Mouse (Mus musculus) hindbrain, embryonic 13.5 days (tissue): ENCODE measurements around the gene Atl1. TPM values are rescaled to one million over a fixed set of nuclear protein-coding genes. Genes with fewer than 3 reads are reported as not detected.
A peak's percentile ranks its signal among the peaks of the same experiment; 100 is the strongest.

Source experiments
- ATAC-seq: fragments of 200-750 bp; cut with Nextera tagmentation; 2 replicates; pipeline ENCODE4 v1.8.0; 2017; ENCODE audit warnings: moderate TSS enrichment; ENCODE audit not compliant: low FRiP score
- H3K27ac ChIP-seq: fragments of 300-500 bp; sonication (generic); 2 replicates; pipeline ENCODE4 v1.5.1; 2015; ENCODE audit warnings: inconsistent platforms, mild to moderate bottlenecking, moderate library complexity
- H3K27me3 ChIP-seq: fragments of 300-500 bp; sonication (generic); 2 replicates; pipeline ENCODE4 v1.6.1; 2015; ENCODE audit warnings: mild to moderate bottlenecking, inconsistent platforms
- H3K36me3 ChIP-seq: fragments of 300-500 bp; sonication (generic); 2 replicates; pipeline ENCODE4 v1.6.1; 2015; ENCODE audit warnings: mild to moderate bottlenecking, inconsistent platforms
- H3K4me1 ChIP-seq: fragments of 300-500 bp; sonication (generic); replicated peaks from 2 replicates; pipeline ENCODE4 v1.6.1; 2015; ENCODE audit warnings: inconsistent platforms
- H3K4me2 ChIP-seq: fragments of 300-500 bp; sonication (generic); 2 replicates; pipeline ENCODE4 v1.6.1; 2015; ENCODE audit warnings: inconsistent platforms, mild to moderate bottlenecking, moderate library complexity
- H3K4me3 ChIP-seq: fragments of 300-500 bp; sonication (generic); 2 replicates; pipeline ENCODE4 v1.5.1; 2015; ENCODE audit warnings: mild to moderate bottlenecking, inconsistent platforms
- H3K9ac ChIP-seq: fragments of 300-500 bp; sonication (generic); 2 replicates; pipeline ENCODE4 v1.6.1; 2015; ENCODE audit warnings: mild to moderate bottlenecking, inconsistent platforms
- H3K9me3 ChIP-seq: fragments of 300-500 bp; sonication (generic); 2 replicates; pipeline ENCODE4 v1.6.1; 2016; ENCODE audit warnings: inconsistent platforms
- WGBS: fragments of 180-500 bp; shearing (Covaris S2); methylation state at CpG from one replicate; pipeline ENCODE4 v1.1.7; 2015; 5-methylcytosine and 5-hydroxymethylcytosine counted together
- polyA plus RNA-seq: library from polyadenylated mRNA; unstranded; fragments of >200 nt; fragmentation: Nextera tagmentation; extraction: Ambion mirVana; gene quantifications from 2 replicates; pipeline ENCODE4 v1.2.1, GENCODE M21; 2015

Atl1 gene
- polyA plus RNA-seq, 1 experiment from 2014 or later: 126 TPM

DNA sequence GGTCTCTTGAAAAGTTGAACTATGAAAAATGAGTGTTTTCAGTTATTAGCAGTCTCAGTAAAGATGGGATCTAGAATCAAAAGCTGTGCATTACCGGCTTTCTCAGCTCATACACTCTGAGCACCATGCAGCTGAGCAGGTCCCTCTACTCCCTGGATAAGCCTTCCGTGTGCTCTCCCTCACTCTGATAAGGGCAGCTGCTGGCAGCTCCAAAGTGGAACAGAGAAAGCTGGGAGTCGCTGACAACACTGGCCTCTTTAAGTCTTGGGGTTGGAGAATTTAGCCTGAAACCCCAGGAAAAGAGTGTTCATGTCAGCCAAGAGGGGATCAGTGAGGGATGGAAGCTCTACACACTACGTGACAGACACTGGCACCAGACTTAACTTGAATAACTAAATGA is 33.6 kb upstream of the Atl1 start:
- 97% methylated on average over 4 of the region's 4 CpGs for WGBS
- H3K27ac ChIP-seq: no peak overlapping the region
- no peak for ATAC-seq
- no peak overlapping the region for H3K4me3 ChIP-seq
- no peak overlapping the region for H3K9ac ChIP-seq
- H3K27me3 ChIP-seq: no peaks in the 10 kb centered on the region
- H3K9me3 ChIP-seq: no peaks in the 10 kb centered on the region
- no peak overlapping the region for H3K4me2 ChIP-seq
- no peaks in the 10 kb centered on the region for H3K4me1 ChIP-seq
- peaks cover 16% of the 10 kb centered on the region for H3K36me3 ChIP-seq

- 84% methylated on average over 5 of the region's 5 CpGs for WGBS
- no peaks in the 10 kb centered on the region for H3K27me3 ChIP-seq
- H3K9me3 ChIP-seq: no peaks in the 10 kb centered on the region
- H3K4me2 ChIP-seq: no peak overlapping the region
- ATAC-seq: no peak
- no peak overlapping the region for H3K4me3 ChIP-seq
- H3K27ac ChIP-seq: no peak overlapping the region
- H3K4me1 ChIP-seq: 0 out of 2 replicates have a peak, but pooled peaks cover 3% of the 10 kb centered on the region
- peaks cover 12% of the 10 kb centered on the region for H3K36me3 ChIP-seq
- no peak overlapping the region for H3K9ac ChIP-seq
Observed at GRCm38 (mm10) chr12:69863505-69863904, 28.9 kb upstream of the Atl1 start.

DNA sequence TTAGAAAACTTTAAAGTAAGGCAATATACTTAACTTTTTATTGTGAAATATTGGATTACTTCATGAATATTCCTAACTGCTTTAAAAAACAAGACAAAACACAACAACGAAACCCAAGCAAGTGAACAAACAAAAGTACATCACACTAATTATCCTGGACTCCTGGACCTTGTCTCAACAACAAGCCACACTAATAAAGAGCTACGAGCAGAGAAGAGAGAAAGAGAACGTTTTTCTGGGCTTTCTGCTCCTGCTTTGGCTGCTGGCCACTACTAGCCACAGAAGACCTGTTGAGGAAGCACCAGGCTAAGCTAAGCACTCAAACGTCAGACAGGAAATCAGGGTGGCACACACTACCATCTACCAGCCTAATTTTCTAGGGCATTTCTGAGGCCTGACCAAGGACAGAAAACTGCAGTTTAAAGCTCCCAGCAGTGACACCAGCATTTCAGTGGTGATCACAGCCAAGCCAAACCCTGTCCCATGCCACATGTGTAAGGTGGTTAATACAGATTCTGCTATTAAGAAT is 28.2 kb upstream of the Atl1 start:
- Histone ChIP-seq H3K9me3 (no peaks in the 10 kb centered on the region), H3K4me1 (0 out of 2 replicates have a peak, but pooled peaks cover 3% of the 10 kb centered on the region), H3K9ac (no peak overlapping the region), H3K4me3 (no peak overlapping the region), H3K4me2 (no peak overlapping the region), H3K27me3 (no peaks in the 10 kb centered on the region), H3K27ac (no peak overlapping the region), H3K36me3 (peaks cover 15% of the 10 kb centered on the region)
- no peak for ATAC-seq
- WGBS: 64% methylated on average over 4 of the region's 4 CpGs

- no peaks in the 10 kb centered on the region for H3K27me3 ChIP-seq
- H3K4me2 ChIP-seq: no peak overlapping the region
- H3K9me3 ChIP-seq: no peaks in the 10 kb centered on the region
- H3K4me3 ChIP-seq: no peak overlapping the region
- H3K27ac ChIP-seq: no peak overlapping the region
- 94% methylated on average over 5 of the region's 5 CpGs for WGBS
- H3K4me1 ChIP-seq: 0 out of 2 replicates have a peak, but pooled peaks cover 3% of the 10 kb centered on the region
- peaks cover 33% of the 10 kb centered on the region for H3K36me3 ChIP-seq
- no peak for ATAC-seq
- no peak overlapping the region for H3K9ac ChIP-seq
Observed at GRCm38 (mm10) chr12:69867338-69867737, 25.1 kb upstream of the Atl1 start.

DNA sequence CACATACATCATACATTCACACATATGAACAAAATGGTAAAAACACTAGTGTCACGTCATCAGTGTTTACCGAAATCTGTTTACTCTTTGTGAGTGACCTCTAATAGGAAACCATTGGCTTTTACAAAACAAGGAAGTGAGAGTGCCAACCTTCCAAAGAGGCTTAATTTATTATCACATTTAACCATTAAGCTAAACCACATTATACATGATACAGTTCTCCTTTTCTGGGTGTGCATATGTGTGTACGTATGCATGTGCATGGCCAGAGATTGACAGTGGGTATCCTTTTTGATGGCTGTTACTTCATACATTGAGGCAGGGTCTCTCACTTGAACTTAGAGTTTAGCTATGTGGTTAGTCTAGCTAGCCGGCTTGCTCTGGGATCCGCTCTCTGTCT is 20.8 kb upstream of the Atl1 start:
- Histone ChIP-seq H3K9me3 (no peaks in the 10 kb centered on the region), H3K9ac (no peak overlapping the region), H3K36me3 (peaks cover 22% of the 10 kb centered on the region), H3K4me2 (no peak overlapping the region), H3K4me3 (no peak overlapping the region), H3K27me3 (no peaks in the 10 kb centered on the region), H3K27ac (no peak overlapping the region), H3K4me1 (no peaks in the 10 kb centered on the region)
- 97% methylated on average over 5 of the region's 5 CpGs for WGBS
- no peak for ATAC-seq

DNA sequence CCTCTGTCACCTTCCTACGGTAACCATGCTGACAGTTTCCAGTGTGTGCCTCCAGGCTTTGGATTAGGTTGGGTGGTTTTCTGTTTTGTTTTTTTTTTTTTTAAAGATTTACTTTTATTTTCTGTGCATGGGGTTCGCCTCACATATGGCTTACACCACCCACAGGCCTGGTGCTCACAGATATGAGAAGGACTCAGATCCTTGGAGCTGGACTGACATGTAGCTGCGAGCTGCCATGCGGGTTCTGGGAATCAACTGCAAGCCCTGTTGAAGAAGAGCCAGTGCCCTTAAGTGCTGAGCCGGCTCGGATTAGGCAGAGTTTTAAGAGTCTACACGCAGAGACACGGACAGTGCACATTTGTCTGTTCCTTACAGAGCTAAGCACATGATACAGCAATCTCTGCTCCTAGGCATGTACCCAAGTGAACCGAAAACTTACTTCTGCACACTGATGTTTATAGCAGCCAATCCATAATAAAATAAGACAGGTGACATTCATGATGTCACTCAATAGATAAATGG is 14.5 kb upstream of the Atl1 start:
- no peak for ATAC-seq
- Histone ChIP-seq H3K27me3 (no peaks in the 10 kb centered on the region), H3K4me1 (peaks cover 25% of the 10 kb centered on the region), H3K9ac (no peak overlapping the region), H3K36me3 (no peaks in the 10 kb centered on the region), H3K4me3 (no peak overlapping the region), H3K4me2 (no peak overlapping the region), H3K27ac (no peak overlapping the region), H3K9me3 (no peaks in the 10 kb centered on the region)
- WGBS: 92% methylated on average over 9 of the region's 9 CpGs

DNA sequence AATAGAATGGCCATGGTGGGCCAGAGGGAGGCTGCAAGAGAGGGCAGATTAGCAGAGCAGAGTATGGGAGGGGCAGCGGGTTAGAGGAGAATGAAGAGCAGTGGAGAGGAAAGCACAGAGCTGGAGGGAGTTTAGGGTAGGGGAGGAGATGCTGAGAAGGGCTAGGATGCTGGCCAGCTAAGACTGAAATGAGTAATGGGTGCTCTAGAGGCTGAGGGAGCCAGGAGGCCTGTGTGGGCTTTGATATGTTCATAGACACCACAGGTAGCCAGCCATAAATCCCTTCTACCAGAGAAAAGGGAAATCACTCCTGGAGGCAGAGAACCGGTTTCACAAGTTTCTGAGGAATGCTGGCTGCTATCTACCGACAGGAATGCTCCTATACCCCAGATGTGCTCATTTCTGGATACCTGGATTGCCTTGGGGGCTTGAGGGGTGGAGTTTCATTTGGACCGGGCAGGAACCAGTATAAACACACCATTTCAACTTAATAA is 13.2 kb upstream of the Atl1 start:
- WGBS: 20% methylated on average over 4 of the region's 4 CpGs
- no peak overlapping the region for H3K4me3 ChIP-seq
- H3K27ac ChIP-seq: no peak overlapping the region
- H3K27me3 ChIP-seq: no peaks in the 10 kb centered on the region
- no peaks in the 10 kb centered on the region for H3K9me3 ChIP-seq
- H3K36me3 ChIP-seq: no peaks in the 10 kb centered on the region
- ATAC-seq: no peak
- H3K4me2 ChIP-seq: no peak overlapping the region
- H3K9ac ChIP-seq: 0 out of 2 replicates have a peak overlapping the region, but pooled peaks have one; percentile 29
- peaks cover 25% of the 10 kb centered on the region for H3K4me1 ChIP-seq

GRCm38 (mm10) chr12:69879739-69880138 is 12.7 kb upstream of the Atl1 start:
- Histone ChIP-seq H3K4me2 (no peak overlapping the region), H3K9me3 (no peaks in the 10 kb centered on the region), H3K4me3 (no peak overlapping the region), H3K27me3 (no peaks in the 10 kb centered on the region), H3K36me3 (no peaks in the 10 kb centered on the region), H3K9ac (no peak overlapping the region), H3K27ac (no peak overlapping the region), H3K4me1 (peaks cover 25% of the 10 kb centered on the region)
- ATAC-seq: no peak
- 23% methylated on average over 6 of the region's 6 CpGs for WGBS

- H3K4me3 ChIP-seq: no peak overlapping the region
- H3K4me1 ChIP-seq: peaks cover 25% of the 10 kb centered on the region
- H3K9me3 ChIP-seq: no peaks in the 10 kb centered on the region
- 42% methylated on average over 10 of the region's 10 CpGs for WGBS
- no peak overlapping the region for H3K27ac ChIP-seq
- H3K9ac ChIP-seq: no peak overlapping the region
- H3K36me3 ChIP-seq: no peaks in the 10 kb centered on the region
- H3K4me2 ChIP-seq: no peak overlapping the region
- no peaks in the 10 kb centered on the region for H3K27me3 ChIP-seq
- ATAC-seq: no peak
Observed at GRCm38 (mm10) chr12:69881198-69881905, 11.1 kb upstream of the Atl1 start.

- Histone ChIP-seq H3K4me3 (no peak overlapping the region), H3K27ac (no peak overlapping the region), H3K36me3 (no peaks in the 10 kb centered on the region), H3K4me1 (peaks cover 24% of the 10 kb centered on the region), H3K9me3 (no peaks in the 10 kb centered on the region), H3K27me3 (no peaks in the 10 kb centered on the region), H3K9ac (no peak overlapping the region), H3K4me2 (no peak overlapping the region)
- WGBS: 92% methylated on average over 5 of the region's 5 CpGs
- ATAC-seq: no peak
Observed at GRCm38 (mm10) chr12:69884053-69884452, 8.4 kb upstream of the Atl1 start.

GRCm38 (mm10) chr12:69885170-69885923 is 7.1 kb upstream of the Atl1 start:
- Histone ChIP-seq H3K27ac (no peak overlapping the region), H3K36me3 (no peaks in the 10 kb centered on the region), H3K4me3 (no peak overlapping the region), H3K9me3 (no peaks in the 10 kb centered on the region), H3K27me3 (no peaks in the 10 kb centered on the region), H3K9ac (no peak overlapping the region), H3K4me1 (peaks cover 24% of the 10 kb centered on the region), H3K4me2 (no peak overlapping the region)
- WGBS: 95% methylated on average over 5 of the region's 5 CpGs
- ATAC-seq: no peak

DNA sequence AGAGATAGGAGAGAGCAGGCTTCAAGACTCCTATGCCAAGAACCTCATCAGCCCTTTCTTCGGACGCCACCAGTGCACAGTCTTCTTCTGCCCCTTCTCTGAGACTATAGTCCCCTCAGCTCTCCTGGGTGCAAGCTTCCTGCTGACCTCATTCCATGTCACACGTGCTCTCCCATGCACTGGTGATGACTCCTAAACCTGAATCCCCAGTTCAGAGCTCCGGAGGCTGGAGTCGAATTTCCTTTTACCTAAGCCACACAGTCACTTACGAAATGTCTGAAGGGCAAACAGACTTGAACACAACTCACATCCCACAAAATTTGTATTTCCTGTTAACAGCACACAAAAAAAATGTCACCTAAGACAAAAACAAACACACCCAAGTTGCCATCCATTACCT is 4.6 kb upstream of the Atl1 start:
- no peak overlapping the region for H3K27ac ChIP-seq
- no peaks in the 10 kb centered on the region for H3K27me3 ChIP-seq
- H3K36me3 ChIP-seq: no peaks in the 10 kb centered on the region
- peaks cover 28% of the 10 kb centered on the region for H3K4me1 ChIP-seq
- WGBS: 89% methylated on average over 6 of the region's 6 CpGs
- no peak overlapping the region for H3K4me3 ChIP-seq
- H3K4me2 ChIP-seq: no peak overlapping the region
- ATAC-seq: no peak
- H3K9ac ChIP-seq: no peak overlapping the region
- H3K9me3 ChIP-seq: no peaks in the 10 kb centered on the region
